Mouse (Mus musculus): ENCODE measurements around the gene Hmga2. TPM values are rescaled to one million over a fixed set of nuclear protein-coding genes. Genes with fewer than 3 reads are reported as not detected.

The Hmga2 gene
- polyA plus RNA-seq, 1 experiment from 2014 or later = 12.4 TPM

DNA sequence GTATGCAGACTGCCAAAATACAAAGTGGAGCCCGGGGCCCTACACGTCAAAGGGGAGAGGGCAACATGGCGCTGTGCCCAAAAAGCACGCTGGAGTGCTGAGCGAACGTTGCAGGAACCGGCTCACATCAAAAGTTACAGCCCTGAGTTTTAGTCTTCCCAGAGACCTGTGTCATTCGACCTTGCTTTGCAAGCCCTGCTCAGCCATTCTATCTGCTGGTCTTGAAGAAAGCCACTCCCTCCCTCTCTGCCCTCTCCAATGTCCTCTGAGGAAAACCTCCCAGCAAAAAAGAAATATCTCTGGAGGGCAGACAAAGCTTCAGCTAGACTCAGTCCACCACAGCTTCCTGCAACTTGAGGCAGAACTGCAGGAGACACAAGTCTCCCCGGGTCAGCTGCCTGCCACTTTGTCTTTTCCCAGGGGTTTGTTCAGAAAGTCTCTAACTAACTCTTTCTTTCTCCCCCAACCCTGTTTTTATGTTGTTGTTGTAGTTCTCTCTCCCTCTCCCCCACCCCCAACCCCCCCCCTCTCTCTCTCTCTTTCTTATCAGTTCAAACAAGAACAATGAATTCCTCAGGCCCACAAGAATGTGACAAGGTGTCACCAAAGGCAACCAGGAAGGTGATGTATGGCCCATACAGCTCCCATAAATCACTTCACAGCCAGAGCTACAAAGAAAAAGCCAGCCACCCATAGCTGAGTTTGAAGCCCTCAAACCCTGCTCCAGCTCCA, 43.4 kb downstream of the Hmga2 start:
- Histone ChIP-seq H3K36me3 (no peaks in the 10 kb centered on the region), H3K9ac (replicated peaks) (no peak overlapping the region), H3K4me1 (peaks cover 21% of the 10 kb centered on the region; the same call in 1 of the 2 replicates), H3K4me2 (replicated peaks) (no peak overlapping the region), H3K27ac (replicated peaks) (no peak overlapping the region), H3K27me3 (no peaks in the 10 kb centered on the region), H3K9me3 (no peaks in the 10 kb centered on the region), H3K4me3 (no peak overlapping the region)
- 77% methylated on average over 9 of the region's 9 CpGs for WGBS
- no peak for ATAC-seq (ENCODE audit: low FRiP score, low read depth)

DNA sequence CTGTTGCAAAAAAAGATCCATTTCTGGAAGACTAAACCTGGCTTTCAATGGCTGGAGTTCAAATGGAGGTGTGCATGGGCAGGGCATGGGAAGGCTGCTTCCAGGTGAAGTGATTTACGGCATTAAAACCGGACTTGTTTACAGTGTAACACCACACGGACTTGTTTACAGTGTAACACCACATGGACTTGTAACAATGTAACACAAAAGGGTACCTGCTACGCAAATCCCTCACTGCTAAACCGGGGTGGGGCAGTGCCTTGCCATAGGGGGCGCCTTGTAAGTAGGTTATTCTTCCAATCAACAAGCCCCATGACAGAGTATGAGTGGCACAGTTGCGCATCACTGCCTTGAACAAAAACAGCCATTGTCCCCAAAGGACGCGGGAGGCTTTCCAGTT, 44.2 kb downstream of the Hmga2 start:
- Histone ChIP-seq H3K27ac (replicated peaks) (no peak overlapping the region), H3K4me1 (peaks cover 28% of the 10 kb centered on the region)

DNA sequence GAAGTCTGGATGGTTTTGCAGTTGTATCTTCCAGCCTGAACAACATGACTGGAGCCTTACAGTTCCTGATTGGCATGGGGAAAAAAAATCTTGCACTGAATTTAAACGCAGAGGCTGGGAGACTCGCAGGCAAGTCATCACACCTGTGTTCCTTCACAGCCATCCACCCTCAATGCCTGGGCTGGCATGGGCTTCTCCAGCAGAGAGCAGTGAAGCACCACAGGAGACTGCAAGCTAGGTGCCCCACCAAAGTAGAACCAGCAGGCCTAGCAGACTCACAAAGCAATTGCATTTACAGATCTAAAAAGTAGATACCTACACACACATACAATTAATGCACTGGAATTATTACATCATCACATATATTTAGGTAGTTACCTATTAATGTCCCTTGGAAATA, 44.8 kb downstream of the Hmga2 start:
- Histone ChIP-seq H3K27me3 (no peaks in the 10 kb centered on the region), H3K27ac (replicated peaks) (no peak overlapping the region), H3K4me1 (peaks cover 32% of the 10 kb centered on the region), H3K9ac (replicated peaks) (no peak overlapping the region), H3K4me2 (replicated peaks) (no peak overlapping the region), H3K9me3 (no peaks in the 10 kb centered on the region), H3K36me3 (no peaks in the 10 kb centered on the region), H3K4me3 (no peak overlapping the region)
- ATAC-seq (ENCODE audit: low FRiP score, low read depth) = no peak
- WGBS = 85% methylated on average over 2 of the region's 2 CpGs

More for the DNA sequence above, 44.2 kb downstream of the Hmga2 start:
- no peaks in the 10 kb centered on the region for H3K9me3 ChIP-seq
- no peaks in the 10 kb centered on the region for H3K36me3 ChIP-seq
- H3K4me3 ChIP-seq = no peak overlapping the region
- WGBS = 78% methylated on average over 9 of the region's 9 CpGs
- H3K27me3 ChIP-seq = no peaks in the 10 kb centered on the region
- H3K9ac ChIP-seq (replicated peaks) = no peak overlapping the region
- H3K4me2 ChIP-seq (replicated peaks) = no peak overlapping the region
- ATAC-seq (ENCODE audit: low FRiP score, low read depth) = no peak

DNA sequence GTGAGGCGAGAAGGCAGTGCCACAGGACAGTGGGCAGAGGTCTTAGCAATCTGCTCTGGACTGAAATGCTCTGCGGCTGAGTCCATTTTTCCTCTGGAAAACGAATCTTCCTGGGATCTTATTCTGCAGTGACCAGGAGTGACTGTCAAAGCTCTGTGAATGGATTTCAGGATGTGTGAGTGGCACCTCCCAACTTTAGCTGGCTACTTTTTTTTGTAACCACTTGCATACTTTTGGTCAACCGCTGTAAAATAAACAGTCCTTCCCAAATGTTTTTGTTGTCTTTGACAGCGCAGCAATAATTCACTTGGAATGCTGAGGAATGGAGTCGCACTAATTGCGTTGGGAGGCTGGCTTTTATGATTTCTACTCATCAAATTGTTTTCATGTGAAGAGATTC, 45.8 kb downstream of the Hmga2 start:
- H3K27me3 ChIP-seq = no peaks in the 10 kb centered on the region

DNA sequence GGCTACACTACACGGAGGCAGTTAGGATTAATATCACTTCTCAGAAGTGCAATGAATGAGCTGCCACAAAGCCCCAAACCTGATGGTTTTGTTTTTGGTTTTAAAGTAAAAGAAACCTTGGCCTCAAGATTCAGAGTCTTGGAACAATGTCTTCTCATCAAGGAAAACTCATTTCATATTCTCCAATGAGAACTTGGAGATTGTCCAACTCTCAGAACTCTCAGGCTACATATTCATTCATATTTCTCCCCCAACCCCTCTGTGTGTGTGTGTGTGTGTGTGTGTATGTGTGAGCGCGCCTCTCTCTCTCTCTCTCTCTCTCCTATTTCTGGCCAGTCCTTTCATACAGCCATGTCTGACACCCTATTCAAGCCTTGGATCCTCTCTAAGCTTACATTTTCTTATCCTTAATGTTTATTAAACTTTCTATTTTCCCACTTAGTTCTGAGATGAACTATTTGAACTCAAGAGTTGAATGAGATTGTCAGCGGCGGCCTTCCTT, 46.5 kb downstream of the Hmga2 start:
- no peak for ATAC-seq (ENCODE audit: low FRiP score, low read depth)
- no peak overlapping the region for H3K4me3 ChIP-seq
- no peak overlapping the region for H3K4me2 ChIP-seq (replicated peaks)
- peaks cover 37% of the 10 kb centered on the region for H3K4me1 ChIP-seq
- no peaks in the 10 kb centered on the region for H3K36me3 ChIP-seq
- H3K27me3 ChIP-seq = no peaks in the 10 kb centered on the region
- WGBS = 83% methylated on average over 5 of the region's 5 CpGs
- no peak overlapping the region for H3K9ac ChIP-seq (replicated peaks)
- H3K27ac ChIP-seq (replicated peaks) = no peak overlapping the region
- H3K9me3 ChIP-seq = no peaks in the 10 kb centered on the region

More for the DNA sequence above, 45.8 kb downstream of the Hmga2 start:
- Histone ChIP-seq H3K9me3 (no peaks in the 10 kb centered on the region), H3K9ac (replicated peaks) (no peak overlapping the region), H3K4me1 (peaks cover 37% of the 10 kb centered on the region), H3K4me2 (replicated peaks) (no peak overlapping the region), H3K27ac (replicated peaks) (no peak overlapping the region), H3K4me3 (no peak overlapping the region), H3K36me3 (no peaks in the 10 kb centered on the region)
- WGBS = 74% methylated on average over 7 of the region's 7 CpGs
- ATAC-seq (ENCODE audit: low FRiP score, low read depth) = no peak

DNA sequence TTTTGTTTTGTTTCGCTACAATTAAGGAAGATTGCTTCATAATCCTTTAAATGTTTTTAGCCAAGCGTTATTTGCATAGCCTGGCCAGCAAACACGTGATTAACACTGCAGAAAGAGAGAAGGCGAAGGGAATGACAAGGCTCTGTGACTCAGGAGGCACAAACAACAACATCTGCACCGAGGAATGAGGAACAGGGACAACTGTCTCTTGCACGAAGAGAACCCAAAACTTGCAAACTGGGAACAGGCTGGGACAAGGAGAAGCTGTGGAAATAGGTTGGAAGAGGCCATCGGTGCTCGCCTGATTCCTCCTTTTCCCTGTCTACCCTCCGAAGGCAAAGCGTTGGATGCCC, 47.1 kb downstream of the Hmga2 start:
- H3K27me3 ChIP-seq = no peaks in the 10 kb centered on the region
- ATAC-seq (ENCODE audit: low FRiP score, low read depth) = no peak
- H3K9ac ChIP-seq (replicated peaks) = no peak overlapping the region
- no peak overlapping the region for H3K4me3 ChIP-seq
- no peak overlapping the region for H3K27ac ChIP-seq (replicated peaks)
- 83% methylated on average over 10 of the region's 10 CpGs for WGBS
- H3K4me1 ChIP-seq = peaks cover 37% of the 10 kb centered on the region
- H3K4me2 ChIP-seq (replicated peaks) = no peak overlapping the region
- no peaks in the 10 kb centered on the region for H3K9me3 ChIP-seq
- no peaks in the 10 kb centered on the region for H3K36me3 ChIP-seq

DNA sequence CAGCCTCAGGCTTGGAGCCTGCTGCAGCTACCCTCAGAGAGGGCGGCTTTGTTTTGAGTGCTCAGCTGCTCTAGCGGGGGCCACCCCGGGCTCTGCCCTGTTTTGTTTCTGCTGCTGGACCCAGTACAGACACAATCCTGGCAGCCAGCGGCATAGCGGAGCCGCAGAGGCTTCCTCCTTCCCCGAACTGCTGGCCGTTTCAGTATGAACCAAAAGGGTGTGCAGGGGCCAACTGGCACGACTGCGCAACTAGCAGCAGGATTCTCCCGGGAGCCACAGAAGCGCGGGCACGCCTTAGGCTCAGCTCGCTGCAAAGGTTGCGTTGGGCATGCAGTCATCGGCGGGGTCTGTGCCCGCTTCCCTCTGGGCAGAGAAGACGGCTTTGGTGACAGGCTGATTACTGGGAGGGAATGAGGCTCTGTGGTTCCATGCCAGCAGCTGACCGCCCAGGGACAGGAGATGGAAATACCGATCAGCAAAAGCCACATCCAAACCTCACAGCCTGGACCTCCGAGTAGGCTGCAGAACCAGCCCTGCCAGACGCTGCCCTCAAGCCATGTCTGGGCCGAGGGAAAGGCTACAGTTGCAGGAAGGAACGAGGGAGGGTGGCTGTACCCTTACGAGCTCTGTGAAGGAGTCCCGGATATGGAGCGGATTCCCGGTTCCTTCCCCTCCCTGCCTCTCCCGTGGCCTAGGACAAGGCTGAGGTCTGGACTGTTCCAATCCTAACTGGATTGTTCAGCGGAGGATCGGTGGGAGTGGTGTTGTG, 47.7 kb downstream of the Hmga2 start:
- 81% methylated on average over 33 of the region's 33 CpGs for WGBS
- H3K27me3 ChIP-seq = no peaks in the 10 kb centered on the region
- H3K9ac ChIP-seq (replicated peaks) = no peak overlapping the region
- peaks cover 37% of the 10 kb centered on the region for H3K4me1 ChIP-seq
- H3K36me3 ChIP-seq = no peaks in the 10 kb centered on the region
- H3K27ac ChIP-seq (replicated peaks) = no peak overlapping the region
- no peaks in the 10 kb centered on the region for H3K9me3 ChIP-seq
- no peak overlapping the region for H3K4me3 ChIP-seq
- H3K4me2 ChIP-seq (replicated peaks) = no peak overlapping the region
- ATAC-seq (ENCODE audit: low FRiP score, low read depth) = 0 out of 2 replicates have a peak, but pooled peaks have one; percentile 23

DNA sequence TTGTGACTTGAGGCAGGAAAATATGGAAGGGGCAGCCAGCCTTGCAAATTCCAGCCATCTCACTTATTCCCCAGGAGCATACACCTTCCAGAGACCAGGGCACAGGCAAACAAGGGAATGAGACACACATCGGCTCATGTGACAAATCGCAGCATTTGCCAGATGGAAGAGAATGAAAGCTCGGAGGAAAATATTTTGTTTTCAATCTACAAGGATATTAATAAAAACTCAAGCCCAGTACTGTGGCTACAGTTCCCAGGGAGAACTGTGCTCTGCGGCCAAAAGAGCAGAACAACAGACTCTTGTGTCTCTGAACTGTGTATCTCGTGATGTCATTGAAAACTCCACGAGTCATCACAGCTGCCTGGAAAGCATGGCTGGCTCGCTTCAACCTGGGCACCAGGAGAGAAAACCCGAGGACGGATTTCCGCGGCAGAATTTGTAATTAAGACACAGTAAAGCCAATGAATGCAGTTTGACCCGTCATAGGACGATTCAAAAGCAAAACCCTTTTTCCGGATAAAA, 50.1 kb downstream of the Hmga2 start:
- no peak overlapping the region for H3K27ac ChIP-seq (replicated peaks)
- H3K36me3 ChIP-seq = no peaks in the 10 kb centered on the region
- no peaks in the 10 kb centered on the region for H3K9me3 ChIP-seq
- no peak overlapping the region for H3K4me2 ChIP-seq (replicated peaks)
- ATAC-seq (ENCODE audit: low FRiP score, low read depth) = no peak
- H3K4me1 ChIP-seq = peaks cover 50% of the 10 kb centered on the region
- 77% methylated on average over 14 of the region's 14 CpGs for WGBS
- no peaks in the 10 kb centered on the region for H3K27me3 ChIP-seq
- H3K9ac ChIP-seq (replicated peaks) = no peak overlapping the region
- H3K4me3 ChIP-seq = no peak overlapping the region

DNA sequence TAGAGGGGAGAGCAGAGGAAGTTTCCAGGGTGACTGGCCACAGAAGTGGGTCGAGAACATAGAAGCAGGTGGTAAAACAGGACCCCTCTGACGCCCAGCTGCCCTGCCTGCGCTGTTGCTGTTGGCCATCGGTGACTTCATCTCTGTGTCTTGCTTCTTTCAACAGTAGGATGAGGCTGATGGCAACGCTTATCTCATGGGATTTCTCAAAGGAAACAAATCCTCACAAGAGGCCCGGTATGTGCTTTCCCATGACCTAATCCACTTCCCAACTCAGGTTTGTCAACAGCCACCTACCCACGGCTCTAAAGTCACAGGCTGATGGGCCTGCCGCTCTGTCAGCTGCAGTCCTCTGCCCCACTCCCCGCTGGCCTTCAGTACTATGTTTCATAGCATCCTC, 52.3 kb downstream of the Hmga2 start:
- WGBS = 75% methylated on average over 9 of the region's 9 CpGs
- Histone ChIP-seq H3K27me3 (no peaks in the 10 kb centered on the region), H3K4me3 (no peak overlapping the region), H3K36me3 (no peaks in the 10 kb centered on the region), H3K9me3 (no peaks in the 10 kb centered on the region), H3K4me1 (peaks cover 61% of the 10 kb centered on the region), H3K9ac (replicated peaks) (no peak overlapping the region), H3K27ac (replicated peaks) (no peak overlapping the region), H3K4me2 (replicated peaks) (no peak overlapping the region)
- no peak for ATAC-seq (ENCODE audit: low FRiP score, low read depth)

DNA sequence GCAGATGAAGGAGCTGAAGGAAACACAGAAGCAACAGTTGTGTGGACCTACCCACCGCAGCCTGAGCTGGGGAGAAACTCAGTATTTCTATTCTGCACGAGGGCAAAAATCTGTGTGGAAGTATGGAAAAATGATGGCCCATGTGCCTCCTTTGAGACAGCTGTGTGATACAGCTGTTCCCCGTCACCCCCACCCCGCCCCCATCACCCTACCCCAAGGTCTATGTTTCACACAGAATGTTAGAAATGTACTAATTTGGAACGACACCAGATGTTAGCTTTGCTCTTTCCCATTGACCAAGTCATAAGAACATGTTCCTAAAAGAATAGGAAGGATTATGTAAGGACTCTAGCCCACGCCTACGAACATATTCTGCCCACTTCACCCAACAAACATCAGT, 53.0 kb downstream of the Hmga2 start:
- Histone ChIP-seq H3K27ac (replicated peaks) (no peak overlapping the region), H3K4me1 (peaks cover 61% of the 10 kb centered on the region)
- no peak for ATAC-seq (ENCODE audit: low FRiP score, low read depth)

DNA sequence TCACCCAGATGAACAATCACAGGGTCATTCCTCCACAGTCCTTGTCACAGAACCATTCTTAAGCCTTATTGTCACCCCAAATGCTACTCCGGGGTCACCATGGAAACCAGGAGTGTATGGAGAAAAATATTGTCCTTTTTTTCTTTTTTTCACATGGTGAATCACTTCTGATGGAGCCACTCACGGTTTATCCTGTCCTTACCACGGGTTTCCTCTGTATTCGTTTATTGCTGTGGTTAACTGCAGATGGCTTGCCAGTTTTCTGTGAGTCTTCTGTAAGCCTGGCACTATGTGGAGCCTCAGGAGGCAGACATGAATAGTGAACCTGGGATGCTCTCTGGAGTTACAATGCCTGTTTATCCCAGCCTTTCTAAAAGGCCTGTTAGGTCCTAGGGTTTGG, 53.4 kb downstream of the Hmga2 start:
- peaks cover 63% of the 10 kb centered on the region for H3K4me1 ChIP-seq

More for the DNA sequence above, 53.0 kb downstream of the Hmga2 start:
- no peaks in the 10 kb centered on the region for H3K27me3 ChIP-seq
- no peak overlapping the region for H3K4me2 ChIP-seq (replicated peaks)
- no peak overlapping the region for H3K9ac ChIP-seq (replicated peaks)
- WGBS = 78% methylated on average over 7 of the region's 7 CpGs
- H3K4me3 ChIP-seq = no peak overlapping the region
- no peaks in the 10 kb centered on the region for H3K36me3 ChIP-seq
- H3K9me3 ChIP-seq = no peaks in the 10 kb centered on the region

DNA sequence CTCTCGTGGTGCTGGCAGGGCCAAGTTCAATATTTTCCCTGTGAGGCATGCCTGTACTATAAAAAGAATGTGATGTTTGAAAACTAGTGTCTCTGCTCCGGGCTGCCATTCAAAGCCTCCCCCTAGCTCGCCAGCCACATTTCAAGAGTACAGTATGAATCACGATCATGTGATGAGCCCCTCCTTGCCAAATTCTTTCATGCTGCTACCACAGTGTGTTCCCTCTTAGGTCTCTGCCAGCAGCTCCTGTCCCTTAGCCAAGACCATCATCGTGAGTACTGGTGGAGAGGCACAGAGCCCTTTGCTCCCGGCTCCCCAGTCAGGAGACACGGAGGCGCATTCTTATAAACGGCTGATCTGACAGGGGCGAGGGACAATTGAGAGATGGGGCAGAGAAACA, 54.2 kb downstream of the Hmga2 start:
- WGBS = 55% methylated on average over 10 of the region's 10 CpGs
- Histone ChIP-seq H3K4me2 (replicated peaks) (no peak overlapping the region), H3K4me3 (no peak overlapping the region), H3K27me3 (no peaks in the 10 kb centered on the region), H3K9ac (replicated peaks) (no peak overlapping the region), H3K36me3 (no peaks in the 10 kb centered on the region), H3K27ac (replicated peaks) (no peak overlapping the region), H3K9me3 (no peaks in the 10 kb centered on the region), H3K4me1 (peaks cover 63% of the 10 kb centered on the region)
- no peak for ATAC-seq (ENCODE audit: low FRiP score, low read depth)

More for the DNA sequence above, 53.4 kb downstream of the Hmga2 start:
- no peaks in the 10 kb centered on the region for H3K9me3 ChIP-seq
- H3K9ac ChIP-seq (replicated peaks) = no peak overlapping the region
- H3K36me3 ChIP-seq = no peaks in the 10 kb centered on the region
- H3K27me3 ChIP-seq = no peaks in the 10 kb centered on the region
- WGBS = 62% methylated on average over 4 of the region's 4 CpGs
- H3K4me2 ChIP-seq (replicated peaks) = no peak overlapping the region
- H3K27ac ChIP-seq (replicated peaks) = no peak overlapping the region
- no peak for ATAC-seq (ENCODE audit: low FRiP score, low read depth)
- H3K4me3 ChIP-seq = no peak overlapping the region
